Mouse (Mus musculus) intestine, embryonic 14.5 days (tissue): ENCODE results near the gene Nav2. TPM values are rescaled to one million over a fixed set of nuclear protein-coding genes. Genes with fewer than 3 reads are reported as not detected.

ENCODE experiments used
- ATAC-seq: fragments of 200-750 bp; cut with Nextera tagmentation; replicated peaks from 2 replicates; pipeline ENCODE4 v1.8.0; 2017; ENCODE audit warnings: low read depth, moderate number of reproducible peaks, moderate TSS enrichment, moderate library complexity; ENCODE audit not compliant: low FRiP score, low TSS enrichment
- DNase-seq: peaks from one replicate; pipeline ENCODE4 v3.0.0-alpha.2; 2018; ENCODE audit warnings: low spot score
- H3K27ac ChIP-seq: fragments of 300-500 bp; sonication (generic); 2 replicates; pipeline ENCODE4 v1.5.1; 2014; ENCODE audit warnings: low read depth, mild to moderate bottlenecking, control low read depth
- H3K27me3 ChIP-seq: fragments of 300-500 bp; sonication (generic); replicated peaks from 2 replicates; pipeline ENCODE4 v1.6.1; 2014; ENCODE audit warnings: low read length, control low read depth; ENCODE audit not compliant: control insufficient read depth, insufficient read depth
- H3K36me3 ChIP-seq: fragments of 300-500 bp; sonication (generic); 2 replicates; pipeline ENCODE4 v1.6.1; 2014; ENCODE audit warnings: low read length, control low read depth; ENCODE audit not compliant: control insufficient read depth, insufficient read depth
- H3K4me1 ChIP-seq: fragments of 300-500 bp; sonication (generic); replicated peaks from 2 replicates; pipeline ENCODE4 v1.6.1; 2014; ENCODE audit warnings: low read length, control low read depth, mixed read lengths; ENCODE audit not compliant: control insufficient read depth, insufficient read depth
- H3K4me2 ChIP-seq: fragments of 300-500 bp; sonication (generic); 2 replicates; pipeline ENCODE4 v1.6.1; 2014; ENCODE audit warnings: low read length
- H3K4me3 ChIP-seq: fragments of 300-500 bp; sonication (generic); 2 replicates; pipeline ENCODE4 v1.5.1; 2014; ENCODE audit warnings: low read depth, low read length, control low read depth, mixed read lengths
- H3K9ac ChIP-seq: fragments of 300-500 bp; sonication (generic); 2 replicates; pipeline ENCODE4 v1.6.1; 2014; ENCODE audit warnings: mild to moderate bottlenecking, low read length
- H3K9me3 ChIP-seq: fragments of 300-500 bp; sonication (generic); 2 replicates; pipeline ENCODE4 v1.6.1; 2016; ENCODE audit warnings: low read length, control low read depth; ENCODE audit not compliant: control insufficient read depth
- WGBS: fragments of 180-500 bp; shearing (Covaris S2); extraction: QIAGEN DNeasy Blood & Tissue Kit; methylation state at CpG from one replicate; pipeline ENCODE4 v1.1.7; 2014; 5-methylcytosine and 5-hydroxymethylcytosine counted together
- polyA plus RNA-seq: library from polyadenylated mRNA; unstranded; fragments of >200 nt; fragmentation: Nextera tagmentation; extraction: Ambion mirVana; gene quantifications from 2 replicates; pipeline ENCODE4 v1.2.1, GENCODE M21; 2014

The Nav2 gene
- polyA plus RNA-seq, 1 experiment from 2014 or later = 31.5 TPM

- Histone ChIP-seq H3K9ac (no peak overlapping the region), H3K36me3 (no peaks in the 10 kb centered on the region), H3K27me3 (no peaks in the 10 kb centered on the region), H3K4me2 (no peak overlapping the region), H3K9me3 (no peaks in the 10 kb centered on the region), H3K4me1 (no peaks in the 10 kb centered on the region), H3K4me3 (no peak overlapping the region), H3K27ac (no peak overlapping the region)
- no peak for DNase-seq
- WGBS = 78% methylated on average over 12 of the region's 12 CpGs
- no peak for ATAC-seq
Observed at GRCm38 (mm10) chr7:49158641-49159381, 250.3 kb downstream of the Nav2 start.

- Histone ChIP-seq H3K4me3 (no peak overlapping the region), H3K4me2 (no peak overlapping the region), H3K9ac (no peak overlapping the region), H3K4me1 (no peaks in the 10 kb centered on the region), H3K9me3 (no peaks in the 10 kb centered on the region), H3K27me3 (no peaks in the 10 kb centered on the region), H3K36me3 (no peaks in the 10 kb centered on the region), H3K27ac (no peak overlapping the region)
- ATAC-seq = no peak
- DNase-seq = no peak
- WGBS = 79% methylated on average over 18 of the region's 18 CpGs
Observed at GRCm38 (mm10) chr7:49159646-49160555, 251.4 kb downstream of the Nav2 start.

DNA sequence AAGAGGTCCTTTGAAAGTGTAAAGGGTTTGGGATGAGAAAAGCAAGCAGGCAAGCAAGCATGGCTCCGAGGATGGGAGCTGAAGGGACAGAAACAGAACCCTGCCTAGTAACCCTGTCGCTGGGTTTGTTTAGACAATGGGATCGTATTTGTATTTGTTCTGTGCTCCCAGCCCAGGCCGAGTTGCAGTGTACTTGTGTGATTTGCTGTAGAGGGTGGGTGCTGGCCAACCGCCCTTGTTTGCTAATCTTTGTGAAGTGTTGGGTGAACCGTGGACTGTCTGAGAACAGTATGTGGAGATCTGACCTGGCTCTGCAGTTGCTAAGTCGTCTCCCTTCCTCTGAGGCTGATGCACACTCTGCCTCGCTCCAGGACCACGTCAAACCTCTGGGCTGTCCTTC lies 253.6 kb downstream of the Nav2 start:
- Histone ChIP-seq H3K4me3 (no peak overlapping the region), H3K36me3 (no peaks in the 10 kb centered on the region), H3K9ac (no peak overlapping the region), H3K4me1 (no peaks in the 10 kb centered on the region), H3K4me2 (no peak overlapping the region), H3K27ac (no peak overlapping the region), H3K9me3 (no peaks in the 10 kb centered on the region), H3K27me3 (no peaks in the 10 kb centered on the region)
- ATAC-seq (no peak), DNase-seq (no peak)
- 20% methylated on average over 9 of the region's 9 CpGs for WGBS

- H3K4me3 ChIP-seq = no peak overlapping the region
- no peak for DNase-seq
- no peak overlapping the region for H3K27ac ChIP-seq
Observed at GRCm38 (mm10) chr7:49163789-49164188, 255.3 kb downstream of the Nav2 start.

GRCm38 (mm10) chr7:49164868-49165267 lies 256.4 kb downstream of the Nav2 start:
- WGBS = 70% methylated on average over 8 of the region's 8 CpGs
- Histone ChIP-seq H3K4me2 (no peak overlapping the region), H3K9me3 (no peaks in the 10 kb centered on the region), H3K9ac (no peak overlapping the region), H3K27ac (no peak overlapping the region), H3K4me3 (no peak overlapping the region), H3K36me3 (no peaks in the 10 kb centered on the region), H3K27me3 (no peaks in the 10 kb centered on the region), H3K4me1 (no peaks in the 10 kb centered on the region; the same call in 1 of the 2 replicates)
- peak; percentile 67 for ATAC-seq
- no peak for DNase-seq

More at GRCm38 (mm10) chr7:49163789-49164188, 255.3 kb downstream of the Nav2 start:
- ATAC-seq = no peak
- no peaks in the 10 kb centered on the region for H3K4me1 ChIP-seq
- H3K27me3 ChIP-seq = no peaks in the 10 kb centered on the region
- H3K4me2 ChIP-seq = no peak overlapping the region
- H3K36me3 ChIP-seq = no peaks in the 10 kb centered on the region
- no peaks in the 10 kb centered on the region for H3K9me3 ChIP-seq
- H3K9ac ChIP-seq = no peak overlapping the region
- WGBS = 69% methylated on average over 11 of the region's 11 CpGs

DNA sequence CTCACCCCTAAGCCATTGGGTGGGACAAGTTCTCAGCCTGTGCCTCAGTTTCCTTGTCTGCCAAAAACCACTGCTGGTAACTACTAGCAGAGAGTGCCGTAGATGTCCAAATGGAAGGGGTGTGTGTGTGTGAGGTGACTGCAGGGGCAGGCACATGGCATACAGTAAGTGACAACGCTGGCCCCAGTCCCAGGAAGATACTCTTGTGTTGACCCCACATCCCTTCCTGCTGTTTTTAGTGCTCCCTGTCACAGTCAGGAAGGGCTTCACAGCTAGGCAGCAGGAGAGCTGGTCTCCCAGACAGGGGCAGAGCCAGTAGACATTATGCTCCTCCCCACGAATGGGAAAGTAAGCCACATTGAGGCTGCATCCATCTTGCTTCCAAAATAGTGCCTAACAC lies 264.4 kb downstream of the Nav2 start:
- 71% methylated on average over 3 of the region's 3 CpGs for WGBS
- no peaks in the 10 kb centered on the region for H3K36me3 ChIP-seq
- DNase-seq (no peak), ATAC-seq (no peak)
- no peaks in the 10 kb centered on the region; the same call in 1 of the 2 replicates for H3K4me1 ChIP-seq
- no peak overlapping the region for H3K27ac ChIP-seq
- H3K4me3 ChIP-seq = no peak overlapping the region
- no peak overlapping the region for H3K9ac ChIP-seq
- no peaks in the 10 kb centered on the region for H3K9me3 ChIP-seq
- no peak overlapping the region for H3K4me2 ChIP-seq
- H3K27me3 ChIP-seq = no peaks in the 10 kb centered on the region

DNA sequence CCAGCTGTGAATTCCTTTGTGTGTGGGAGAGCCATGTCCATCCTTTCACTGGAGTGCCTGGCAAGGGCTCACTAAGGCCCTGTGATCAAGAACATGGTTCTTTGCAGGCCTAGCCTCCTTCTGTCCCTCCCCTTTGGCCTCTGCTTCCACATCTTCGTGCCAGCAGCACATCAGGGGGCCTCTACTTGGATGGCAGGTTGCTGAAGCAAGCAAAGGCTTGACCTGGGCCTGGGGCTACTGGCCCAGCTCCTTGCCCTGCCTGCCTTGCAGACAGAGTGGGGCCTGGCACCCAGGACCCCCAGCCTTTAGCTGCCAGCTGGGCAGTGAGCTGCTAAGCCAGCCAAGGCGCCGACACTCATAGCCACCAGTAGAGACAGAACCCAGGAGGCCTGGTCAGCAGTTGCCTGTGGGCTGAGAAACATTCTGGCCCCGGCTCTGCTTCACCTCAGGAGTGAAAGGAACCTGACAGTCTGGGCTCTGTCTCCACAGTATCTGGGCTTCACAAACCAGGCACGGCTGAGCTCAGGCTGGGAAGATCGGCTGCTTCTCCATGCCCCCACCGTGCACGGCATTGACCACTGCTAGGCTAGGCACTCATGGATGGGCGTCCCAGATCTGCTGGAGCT lies 267.4 kb downstream of the Nav2 start:
- ATAC-seq = no peak
- WGBS = 68% methylated on average over 9 of the region's 9 CpGs
- no peaks in the 10 kb centered on the region for H3K9me3 ChIP-seq
- H3K4me2 ChIP-seq = no peak overlapping the region
- no peak overlapping the region for H3K27ac ChIP-seq
- H3K36me3 ChIP-seq = no peaks in the 10 kb centered on the region
- H3K27me3 ChIP-seq = no peaks in the 10 kb centered on the region
- no peak overlapping the region for H3K4me3 ChIP-seq
- no peaks in the 10 kb centered on the region for H3K4me1 ChIP-seq
- DNase-seq = no peak
- H3K9ac ChIP-seq = no peak overlapping the region

GRCm38 (mm10) chr7:49176590-49177201 lies 268.2 kb downstream of the Nav2 start:
- Histone ChIP-seq H3K4me3 (no peak overlapping the region), H3K4me2 (no peak overlapping the region), H3K4me1 (no peaks in the 10 kb centered on the region), H3K9me3 (no peaks in the 10 kb centered on the region), H3K27me3 (no peaks in the 10 kb centered on the region), H3K27ac (no peak overlapping the region), H3K36me3 (no peaks in the 10 kb centered on the region), H3K9ac (no peak overlapping the region)
- ATAC-seq = peak; percentile 52; the same call in 1 of the 2 replicates
- WGBS = 84% methylated on average over 21 of the region's 21 CpGs
- no peak for DNase-seq
